Mouse (Mus musculus) embryo, embryonic 11.5 days (tissue): Measurements from ENCODE around the gene Sgip1.

Experiments
- DNase-seq: peaks from one replicate; pipeline ENCODE4 v3.0.0-alpha.2; 2012; ENCODE audit warnings: low read depth, low spot score

Sgip1 gene

GRCm38 (mm10) chr4:102840062-102840798, 99.1 kb downstream of the Sgip1 start:
- no peak for DNase-seq

DNA sequence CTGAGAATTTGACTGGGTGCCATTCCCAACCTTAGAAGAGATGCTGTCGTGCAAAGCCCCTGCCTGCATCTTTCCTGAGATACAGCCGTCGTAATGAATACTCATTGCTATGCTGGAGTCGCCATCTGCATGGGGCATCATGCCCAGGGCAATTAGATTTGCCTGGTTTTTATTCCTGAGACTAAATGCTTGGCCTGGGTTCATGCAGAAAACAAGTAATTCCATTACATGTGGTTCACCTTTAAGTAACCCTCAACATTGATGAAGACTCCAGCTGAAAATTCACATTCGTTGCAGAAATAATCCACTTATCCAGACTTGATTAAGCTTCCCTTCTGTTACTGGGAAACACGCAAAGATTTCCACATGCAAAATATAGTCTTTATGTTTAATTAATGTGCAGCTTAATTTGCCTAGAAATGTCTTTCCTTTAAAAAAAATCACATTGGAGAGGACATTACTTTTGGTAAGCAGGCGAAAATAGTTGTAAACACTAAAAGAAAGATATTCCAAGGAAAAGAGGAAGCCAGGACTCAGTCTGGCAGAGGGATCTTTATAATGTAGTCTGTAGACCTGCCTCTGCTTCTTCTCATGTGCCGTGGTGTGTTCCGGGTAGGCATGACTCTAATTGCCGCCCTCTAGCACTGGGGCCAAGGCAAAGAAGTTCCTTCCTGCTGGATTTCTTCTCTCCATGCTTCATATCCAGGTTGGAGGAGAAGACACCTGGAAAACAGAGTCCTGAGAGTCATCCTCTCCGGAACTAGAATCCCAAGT, 100.0 kb downstream of the Sgip1 start:
- no peak for DNase-seq

- no peak for DNase-seq
Observed at GRCm38 (mm10) chr4:102850498-102850897, 109.4 kb downstream of the Sgip1 start.

DNA sequence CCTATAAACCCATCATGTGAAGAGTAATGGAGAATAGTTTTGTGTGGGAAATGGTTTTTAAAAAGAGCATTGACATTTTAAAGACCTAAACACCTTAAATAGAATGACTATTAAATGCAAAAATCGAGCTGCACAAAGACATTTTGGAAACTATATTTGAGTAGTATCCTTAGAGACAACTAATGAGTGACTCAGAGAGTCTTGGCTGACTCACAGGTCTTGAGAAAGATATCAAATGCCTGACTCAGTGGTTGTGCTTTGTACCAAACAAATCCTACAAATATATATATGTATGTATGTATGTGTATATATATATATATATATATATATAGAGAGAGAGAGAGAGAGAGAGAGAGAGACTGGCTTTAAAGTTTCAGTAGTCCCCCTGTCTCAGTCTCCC, 110.1 kb downstream of the Sgip1 start:
- DNase-seq, result no peak

- DNase-seq, result no peak
Observed at GRCm38 (mm10) chr4:102852290-102852689, 111.2 kb downstream of the Sgip1 start.

- no peak for DNase-seq
Observed at GRCm38 (mm10) chr4:102852808-102853207, 111.7 kb downstream of the Sgip1 start.

- DNase-seq, result no peak
Observed at GRCm38 (mm10) chr4:102853330-102854022, 112.4 kb downstream of the Sgip1 start.

DNA sequence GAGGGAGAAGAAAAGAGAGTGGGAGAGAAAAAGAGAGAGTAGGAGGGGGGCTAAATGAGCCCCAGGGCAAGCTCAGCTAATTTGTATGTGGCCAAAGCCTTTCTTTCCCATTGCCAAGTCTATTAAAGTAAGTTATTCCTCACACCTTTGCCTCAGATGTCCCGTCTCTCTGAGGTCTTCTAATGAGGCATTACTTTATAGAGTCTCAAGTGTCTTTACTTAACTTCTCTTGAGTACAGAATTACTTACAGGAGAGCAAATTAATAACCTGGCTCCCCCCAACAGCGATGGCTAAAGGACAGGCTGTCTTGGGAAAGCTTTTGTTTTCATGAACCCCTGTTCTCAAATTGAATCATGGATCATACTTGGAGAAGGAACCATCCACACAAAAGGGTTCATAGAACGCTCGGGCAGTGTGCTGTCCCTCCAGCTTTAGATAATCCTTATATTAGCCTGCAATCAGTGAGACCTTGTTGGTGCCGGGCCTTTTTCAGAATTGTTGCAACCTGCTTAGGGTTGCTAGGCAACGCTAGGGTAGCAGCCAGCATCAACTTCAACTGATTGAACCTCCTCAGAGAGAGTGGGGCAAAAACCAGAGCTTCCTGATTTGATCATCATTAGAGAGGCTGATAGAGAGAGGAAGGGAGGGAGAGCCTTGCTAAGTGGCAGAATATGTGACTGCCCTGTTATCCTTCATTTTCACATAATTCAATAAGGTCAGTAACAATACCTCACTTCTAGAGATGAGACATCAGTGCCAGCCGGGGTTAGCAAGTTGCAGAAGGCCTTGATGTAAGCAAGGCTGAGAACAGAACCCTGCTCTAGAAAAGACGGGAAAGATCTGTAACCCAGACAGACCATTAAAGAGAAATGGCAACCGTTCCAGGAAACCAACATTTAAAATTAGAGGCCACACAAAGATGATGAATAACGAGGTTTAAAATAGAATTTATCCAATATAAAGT, 114.1 kb downstream of the Sgip1 start:
- DNase-seq, result no peak

GRCm38 (mm10) chr4:102856086-102856485, 115.0 kb downstream of the Sgip1 start:
- DNase-seq, result no peak

- no peak for DNase-seq
Observed at GRCm38 (mm10) chr4:102859259-102860194, 118.4 kb downstream of the Sgip1 start.

GRCm38 (mm10) chr4:102862751-102863710, 121.9 kb downstream of the Sgip1 start:
- DNase-seq, result no peak

GRCm38 (mm10) chr4:102866531-102866930, 125.4 kb downstream of the Sgip1 start:
- no peak for DNase-seq

- DNase-seq, result no peak
Observed at GRCm38 (mm10) chr4:102871274-102871673, 130.2 kb downstream of the Sgip1 start.

GRCm38 (mm10) chr4:102883142-102883541, 142.0 kb downstream of the Sgip1 start:
- DNase-seq, result no peak

GRCm38 (mm10) chr4:102884228-102884627, 143.1 kb downstream of the Sgip1 start:
- no peak for DNase-seq

DNA sequence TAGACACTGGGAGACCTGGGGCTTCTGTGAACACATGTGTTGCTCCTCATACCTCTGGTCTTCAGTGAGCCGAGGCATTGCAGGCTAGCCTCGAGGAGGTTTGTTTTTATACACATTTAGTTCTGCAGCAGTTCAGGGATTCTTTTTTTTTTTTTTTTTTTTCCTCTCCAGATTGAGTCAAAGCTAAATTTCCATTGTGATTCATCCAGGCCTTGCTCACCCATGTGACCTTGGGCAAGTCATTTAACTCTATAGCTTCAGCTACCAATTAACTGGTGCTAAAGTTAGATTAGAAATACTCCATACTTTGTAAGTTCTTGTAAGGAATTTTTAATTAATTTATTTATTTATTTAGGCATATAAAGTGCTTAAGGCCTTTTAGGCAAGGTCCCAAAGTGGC, 145.4 kb downstream of the Sgip1 start:
- DNase-seq, result no peak

GRCm38 (mm10) chr4:102886902-102887301, 145.8 kb downstream of the Sgip1 start:
- no peak for DNase-seq

GRCm38 (mm10) chr4:102887770-102888689, 146.9 kb downstream of the Sgip1 start:
- DNase-seq, result no peak
